Mouse (Mus musculus) erythroblast, embryonic 14.5 days (primary cell): ENCODE results near the gene Nkain2.

ENCODE experiments used
- GATA1 ChIP-seq: IDR thresholded peaks from 2 replicates; pipeline ENCODE4 v1.6.1; 2012; ENCODE audit warnings: low read length, inconsistent platforms, mixed read lengths
- TAL1 ChIP-seq: IDR thresholded peaks from 3 replicates; pipeline ENCODE4 v1.6.1; 2012; ENCODE audit warnings: low read length, inconsistent platforms, mixed read lengths

GRCm38 (mm10) chr10:32312754-32313153 is 577.5 kb downstream of the Nkain2 start:
- TF ChIP-seq GATA1 (no peak), TAL1 (no peak)
